Mouse (Mus musculus): Measurements from ENCODE around the gene Acvr1b.
A peak's percentile ranks its signal among the peaks of the same experiment; 100 is the strongest.

The Acvr1b gene

DNA sequence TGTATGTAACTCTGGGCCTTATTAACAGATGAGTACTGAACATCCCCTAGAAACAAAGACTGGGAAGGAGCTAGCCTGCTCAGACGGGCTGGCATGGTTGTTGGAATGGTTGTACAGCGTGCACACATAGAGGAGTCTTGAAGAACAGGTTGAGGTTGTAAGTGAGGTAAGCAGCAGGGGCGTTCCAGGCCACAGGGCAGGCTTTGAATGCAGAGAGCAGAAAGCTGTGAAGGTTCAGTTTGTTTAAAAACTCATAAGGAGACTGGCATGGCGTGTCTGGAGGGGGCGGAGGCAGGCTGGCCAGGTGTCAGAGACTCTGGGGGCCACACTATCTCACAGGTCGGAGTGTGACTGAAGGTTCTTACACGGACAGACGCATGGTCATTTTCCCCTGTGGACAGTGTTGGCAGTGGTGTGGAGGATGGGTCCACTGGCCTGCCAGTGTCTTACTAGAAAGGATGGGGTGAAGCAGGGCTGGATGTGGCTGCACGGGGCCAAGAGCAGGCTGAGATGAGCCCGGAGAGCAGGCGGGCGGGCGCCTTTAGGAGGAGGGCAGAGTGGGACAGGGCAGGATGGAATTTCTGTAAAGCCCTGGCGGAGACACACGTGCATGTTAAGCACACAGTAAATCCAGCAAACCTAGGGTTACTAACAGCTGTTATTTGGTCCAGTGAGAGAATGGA is 23.8 kb downstream of the Acvr1b start:
- DNase-seq (ENCODE audit: low read depth, low spot score) = no peak

DNA sequence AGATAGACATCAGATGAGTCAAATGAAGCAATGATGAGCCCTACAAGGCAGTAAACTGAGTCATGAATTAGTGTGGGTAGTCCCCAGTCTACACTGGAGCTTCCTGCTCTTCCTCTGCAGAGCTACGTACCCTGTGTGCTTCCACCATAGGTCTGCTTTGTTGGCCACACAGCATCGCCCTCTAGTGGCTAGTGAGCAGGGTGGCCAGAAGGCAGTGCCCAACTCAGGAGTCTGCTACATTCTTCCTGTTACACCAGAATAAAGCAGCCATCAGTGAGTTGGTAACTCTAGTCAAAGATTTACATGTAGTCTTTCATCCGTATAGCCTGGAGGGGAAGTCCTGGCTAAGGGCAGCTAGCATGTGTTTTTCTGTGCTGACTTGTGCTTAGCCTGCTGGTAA is 24.4 kb downstream of the Acvr1b start:
- no peak for DNase-seq (ENCODE audit: low read depth, low spot score)

DNA sequence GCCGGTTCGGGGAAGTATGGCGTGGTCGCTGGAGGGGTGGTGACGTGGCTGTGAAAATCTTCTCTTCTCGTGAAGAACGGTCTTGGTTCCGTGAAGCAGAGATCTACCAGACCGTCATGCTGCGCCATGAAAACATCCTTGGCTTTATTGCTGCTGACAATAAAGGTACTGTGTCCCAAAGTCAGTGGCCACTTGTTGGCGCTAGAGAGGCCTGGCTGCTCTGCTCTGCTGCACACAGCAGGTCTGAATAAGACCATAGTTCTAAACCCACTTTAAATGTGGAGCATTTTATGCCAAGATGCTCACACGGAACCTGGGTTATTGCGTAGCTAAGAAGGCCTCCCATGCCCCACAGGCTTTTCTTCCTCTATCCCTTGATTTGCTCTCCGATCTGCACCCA is 25.0 kb downstream of the Acvr1b start:
- DNase-seq (ENCODE audit: low read depth, low spot score) = no peak

DNA sequence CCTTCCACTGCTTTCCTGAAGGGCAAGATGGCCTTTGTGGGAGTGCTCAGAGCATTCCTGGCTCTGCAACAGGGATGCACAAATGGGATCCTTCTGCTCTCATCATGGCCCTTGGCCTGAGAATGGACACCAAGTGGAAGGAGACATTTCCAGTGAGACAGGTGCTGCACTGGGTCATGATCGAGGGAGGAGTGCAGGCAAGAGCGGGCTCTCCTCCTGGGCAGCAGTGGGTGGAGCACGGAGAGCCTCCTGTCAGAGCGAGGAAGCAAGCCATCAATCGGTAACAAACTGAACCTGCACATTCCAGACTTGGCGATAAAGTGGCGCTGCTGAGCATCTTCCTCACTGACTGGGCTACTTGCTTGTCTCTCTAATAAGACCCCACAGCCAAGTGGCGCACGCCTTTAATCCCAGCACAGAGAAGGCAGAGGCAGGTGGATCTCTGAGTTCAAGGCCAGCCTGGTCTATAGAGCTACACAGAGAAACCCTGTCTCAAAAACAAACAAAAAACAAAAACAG is 27.0 kb downstream of the Acvr1b start:
- DNase-seq (ENCODE audit: low read depth, low spot score) = no peak

GRCm38 (mm10) chr15:101201414-101201813 is 27.5 kb downstream of the Acvr1b start:
- no peak for DNase-seq (ENCODE audit: low read depth, low spot score)

GRCm38 (mm10) chr15:101203673-101204072 is 29.8 kb downstream of the Acvr1b start:
- DNase-seq (ENCODE audit: low read depth, low spot score) = no peak

- DNase-seq (ENCODE audit: low read depth, low spot score) = no peak
These were observed 30.9 kb downstream of the Acvr1b start for GRCm38 (mm10) chr15:101204781-101205180.

DNA sequence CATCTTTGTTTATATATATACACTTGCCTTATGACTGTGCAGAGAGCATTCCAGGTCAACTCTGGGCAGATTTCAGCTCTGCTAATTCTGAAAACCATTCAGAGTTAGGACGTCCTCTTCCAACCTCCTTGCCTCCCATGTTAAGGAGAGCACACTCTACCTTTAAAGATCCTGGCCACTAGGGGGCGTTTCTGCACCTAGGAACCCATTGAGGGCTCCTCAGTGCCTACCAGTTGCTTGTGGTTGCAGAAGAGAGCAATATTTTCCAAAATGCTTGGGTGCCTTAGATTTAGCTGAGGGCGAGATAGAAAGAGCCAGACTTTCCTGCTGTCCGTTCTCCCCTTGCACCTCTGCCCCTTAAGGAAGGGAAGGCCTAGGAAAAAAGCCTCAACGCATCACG is 36.4 kb downstream of the Acvr1b start:
- DNase-seq (ENCODE audit: low read depth, low spot score) = no peak

DNA sequence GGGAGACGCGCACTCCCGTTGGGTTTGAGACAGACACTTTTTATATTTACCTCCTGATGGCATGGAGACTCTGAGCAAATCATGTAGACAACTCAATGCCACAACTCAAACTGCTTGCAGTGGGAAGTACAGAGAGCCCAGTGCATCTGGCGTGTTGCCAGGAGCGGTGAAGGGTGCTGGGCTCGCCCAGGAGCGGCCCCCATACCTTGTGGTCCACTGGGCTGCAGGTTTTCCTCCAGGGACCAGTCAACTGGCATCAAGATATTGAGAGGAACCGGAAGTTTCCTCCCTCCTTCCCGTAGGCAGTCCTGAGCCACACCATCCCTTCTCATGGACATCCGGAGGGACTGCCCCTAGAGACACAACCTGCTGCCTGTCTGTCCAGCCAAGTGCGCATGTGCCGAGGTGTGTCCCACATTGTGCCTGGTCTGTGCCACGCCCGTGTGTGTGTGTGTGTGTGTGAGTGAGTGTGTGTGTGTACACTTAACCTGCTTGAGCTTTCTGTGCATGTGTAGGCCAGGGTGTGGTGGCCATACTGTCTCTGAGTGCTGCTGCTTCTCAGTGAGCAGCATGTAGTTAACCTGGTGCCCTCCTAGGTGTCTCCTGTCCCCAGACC is 37.2 kb downstream of the Acvr1b start:
- DNase-seq (ENCODE audit: low read depth, low spot score) = no peak

- DNase-seq (ENCODE audit: low read depth, low spot score) = no peak
These were observed 38.6 kb downstream of the Acvr1b start for GRCm38 (mm10) chr15:101212435-101212834.

- DNase-seq (ENCODE audit: low read depth, low spot score) = no peak
These were observed 41.3 kb downstream of the Acvr1b start for GRCm38 (mm10) chr15:101215136-101215535.

DNA sequence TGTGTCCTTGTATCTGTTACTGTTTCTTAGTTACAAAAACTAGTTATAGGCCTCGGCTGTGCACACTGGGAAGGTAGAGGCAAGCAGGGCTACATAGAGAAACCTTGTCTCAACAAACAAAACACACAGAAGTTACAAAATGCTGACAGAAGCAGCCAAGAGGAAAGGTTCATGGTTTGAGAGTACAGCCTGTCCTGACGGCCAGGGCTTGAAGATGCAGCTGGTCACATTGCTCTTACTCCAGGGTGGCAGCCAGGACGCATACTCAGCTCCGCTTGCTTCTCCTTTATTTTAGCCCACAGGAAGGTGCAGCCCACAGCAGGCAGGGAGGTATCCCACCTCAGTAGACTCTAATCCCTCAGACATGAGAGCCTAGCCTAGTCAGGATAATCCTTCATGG is 42.2 kb downstream of the Acvr1b start:
- DNase-seq (ENCODE audit: low read depth, low spot score) = no peak

GRCm38 (mm10) chr15:101220905-101221297 is 47.0 kb downstream of the Acvr1b start:
- no peak for DNase-seq (ENCODE audit: low read depth, low spot score)

GRCm38 (mm10) chr15:101221298-101222104 is 47.6 kb downstream of the Acvr1b start:
- DNase-seq (ENCODE audit: low read depth, low spot score) = peak; percentile 82

DNA sequence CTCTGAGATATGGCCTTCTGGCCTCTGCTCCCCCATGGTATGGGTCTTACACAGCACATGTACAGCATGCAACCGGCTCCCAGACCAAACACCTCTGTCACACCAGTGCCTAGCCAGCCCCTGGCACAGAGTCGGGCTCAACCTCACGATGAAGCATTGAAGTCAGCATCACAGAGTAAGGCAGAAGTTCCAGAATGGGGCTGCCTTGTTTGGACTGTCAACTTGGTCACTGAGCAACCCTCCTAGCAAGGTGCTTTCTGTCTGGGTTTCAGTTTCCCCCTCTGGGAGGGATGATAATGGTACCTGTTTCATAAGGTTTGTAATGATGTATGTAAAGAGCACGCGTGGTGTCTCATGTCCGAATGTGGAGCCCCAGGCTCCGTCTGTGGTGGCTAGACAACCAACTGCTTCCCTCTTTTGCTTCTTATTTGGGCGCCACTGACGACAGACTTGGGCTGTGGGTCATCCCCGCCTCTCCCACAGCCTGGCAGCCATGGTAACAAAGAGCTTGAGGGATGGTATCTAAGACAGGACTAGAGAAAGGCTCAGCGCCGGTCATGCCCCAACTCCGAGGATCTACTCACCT is 49.1 kb downstream of the Acvr1b start:
- DNase-seq (ENCODE audit: low read depth, low spot score) = no peak

GRCm38 (mm10) chr15:101223596-101223995 is 49.7 kb downstream of the Acvr1b start:
- DNase-seq (ENCODE audit: low read depth, low spot score) = no peak

- DNase-seq (ENCODE audit: low read depth, low spot score) = no peak
These were observed 50.4 kb downstream of the Acvr1b start, which contains the start of gene Grasp for GRCm38 (mm10) chr15:101224006-101224906. Gene Grasp (plus strand): TSS chr15:101224188.

DNA sequence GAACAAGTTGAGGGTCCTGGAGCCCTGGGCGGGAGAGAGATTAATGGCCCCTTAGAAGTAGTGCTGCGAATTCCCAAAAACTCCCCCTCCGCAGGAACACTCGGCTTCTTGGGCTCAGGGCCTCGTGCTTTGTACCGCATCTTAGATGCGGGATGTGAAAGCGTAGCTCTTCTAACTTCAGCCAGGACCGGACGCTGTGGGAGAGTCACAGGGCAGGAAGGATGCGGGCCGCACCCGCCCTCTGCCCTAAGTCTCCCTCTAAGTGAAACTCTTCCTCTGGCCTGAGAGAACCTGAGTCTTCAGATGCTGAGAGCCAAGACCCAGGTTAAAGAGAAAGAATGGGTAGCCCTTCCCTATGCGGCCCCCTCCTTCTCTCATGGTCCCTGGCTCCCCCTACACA is 51.1 kb downstream of the Acvr1b start:
- no peak for DNase-seq (ENCODE audit: low read depth, low spot score)

DNA sequence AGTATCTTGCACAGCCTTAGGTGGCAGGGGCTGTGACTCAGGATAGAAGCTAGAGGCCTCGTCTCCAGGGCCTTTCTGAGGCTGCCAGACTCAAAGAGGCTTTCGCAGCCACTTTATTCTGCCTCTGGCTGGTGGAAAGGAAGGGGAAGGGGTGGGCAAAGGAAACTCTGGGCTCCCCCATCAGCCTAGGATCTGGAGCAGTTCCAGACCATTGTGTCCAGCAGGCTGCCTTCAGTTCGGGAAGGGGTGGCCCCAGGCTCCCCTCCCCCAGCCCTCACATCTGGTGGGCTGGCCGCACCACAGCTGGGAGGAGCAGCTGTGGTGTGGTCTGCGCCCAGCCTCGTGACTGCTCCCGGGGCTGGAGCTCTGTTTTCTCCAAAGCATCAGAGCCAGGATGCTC is 54.1 kb downstream of the Acvr1b start:
- no peak for DNase-seq (ENCODE audit: low read depth, low spot score)

GRCm38 (mm10) chr15:101228866-101229590 is 55.2 kb downstream of the Acvr1b start:
- DNase-seq (ENCODE audit: low read depth, low spot score) = no peak
